Mouse (Mus musculus): ENCODE measurements around the gene Dok3.
"Not testable (repeated sequence)": the region's sequence is repeated elsewhere in the genome, so short reads cannot be mapped to it uniquely, and the experiment has no call there.

The Dok3 gene

GRCm38 (mm10) chr13:55529198-55529915 lies at the start of gene Dok3:
Gene Dok3 (minus strand): TSS chr13:55529296.
- DNase-seq (ENCODE audit: low read depth, low spot score): peak; percentile 79

GRCm38 (mm10) chr13:55578086-55578485 lies 49.0 kb upstream of the Dok3 start:
- no peak for DNase-seq (ENCODE audit: low read depth, low spot score)

GRCm38 (mm10) chr13:55576872-55577271 lies 47.8 kb upstream of the Dok3 start:
- DNase-seq (ENCODE audit: low read depth, low spot score): not testable (repeated sequence)

GRCm38 (mm10) chr13:55575932-55576331 lies 46.8 kb upstream of the Dok3 start:
- peak; percentile 34 for DNase-seq (ENCODE audit: low read depth, low spot score)

- DNase-seq (ENCODE audit: low read depth, low spot score): no peak
These were observed 45.2 kb upstream of the Dok3 start for GRCm38 (mm10) chr13:55574321-55574720.

- no peak for DNase-seq (ENCODE audit: low read depth, low spot score)
These were observed 44.3 kb upstream of the Dok3 start, which contains the start of gene Tmed9 for GRCm38 (mm10) chr13:55573432-55573831. Gene Tmed9 (plus strand): TSS chr13:55573732.

GRCm38 (mm10) chr13:55571977-55572376 lies 42.9 kb upstream of the Dok3 start:
- no peak for DNase-seq (ENCODE audit: low read depth, low spot score)

DNA sequence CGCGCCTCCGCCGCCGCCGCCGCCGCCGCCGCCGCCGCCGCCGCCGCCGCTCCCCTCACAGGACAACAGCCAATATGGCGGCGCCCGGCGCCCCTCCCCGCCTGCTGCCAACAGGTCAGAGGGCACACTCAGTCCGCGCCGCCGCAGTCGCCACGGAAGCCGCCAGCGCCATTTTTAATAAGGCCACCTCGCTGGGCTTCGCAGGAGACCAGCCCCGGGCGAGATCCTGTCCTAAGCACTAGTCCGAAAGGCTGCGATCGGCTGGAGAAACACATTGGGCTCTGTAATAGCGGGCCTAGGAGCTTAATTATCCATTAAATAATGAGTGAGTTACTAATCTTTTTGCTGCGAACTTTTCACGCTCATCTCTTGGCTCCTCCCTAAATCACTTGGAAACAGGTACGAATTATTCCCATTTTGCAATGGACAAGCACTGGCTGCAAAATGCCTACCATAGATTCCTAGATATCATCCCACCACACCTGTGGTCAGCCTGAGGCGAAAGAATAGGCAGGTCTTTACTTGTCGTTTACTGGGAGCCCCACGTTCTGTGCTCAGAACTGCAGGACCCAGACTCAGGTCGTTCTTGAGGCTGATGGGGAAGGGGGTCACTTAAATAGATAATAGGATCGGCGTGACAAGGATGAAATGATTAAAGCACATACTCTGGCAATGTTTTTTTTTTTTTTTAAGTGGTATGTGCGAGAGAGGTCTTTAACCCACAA lies 42.1 kb upstream of the Dok3 start, which contains the start of gene Fam193b:
TSS of gene Fam193b (minus strand) at position 94 of the 725 bp plus-strand sequence.
- peak; percentile 93 for DNase-seq (ENCODE audit: low read depth, low spot score)

DNA sequence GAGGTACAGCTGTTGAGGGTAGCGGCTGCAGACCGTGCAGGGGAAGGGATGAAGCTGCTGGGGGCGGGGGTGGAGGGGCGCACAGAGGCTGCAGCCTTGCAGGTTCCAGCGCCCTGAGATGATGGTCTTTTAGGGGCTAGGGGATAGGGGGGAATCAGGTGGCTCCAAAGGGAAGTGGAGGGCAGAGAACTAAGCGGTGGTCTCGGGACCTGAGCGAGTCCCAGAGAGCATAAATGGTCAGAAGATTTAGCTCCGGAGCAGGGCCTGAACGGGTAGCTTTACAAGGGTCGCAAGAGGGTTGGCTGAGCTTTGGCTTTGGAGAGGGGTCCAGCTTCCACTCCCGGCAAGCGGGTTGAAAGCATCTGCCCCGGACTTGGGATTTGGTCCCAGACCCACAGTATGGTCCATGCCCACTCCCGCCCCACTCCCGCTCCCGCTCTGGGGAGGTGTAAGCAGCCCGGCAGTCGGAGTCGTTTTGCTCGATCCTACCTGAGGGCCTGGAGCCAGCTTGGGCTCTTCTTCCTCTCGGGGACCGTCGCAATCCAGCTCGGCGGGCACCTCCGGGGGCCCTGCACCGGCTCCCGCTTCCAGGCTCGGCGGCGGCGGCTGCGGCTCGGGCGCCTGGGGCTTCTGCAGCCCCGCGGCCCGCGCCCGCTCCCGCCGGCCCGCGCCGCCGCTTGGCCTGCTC lies 41.3 kb upstream of the Dok3 start:
- peak; percentile 66 for DNase-seq (ENCODE audit: low read depth, low spot score)

DNA sequence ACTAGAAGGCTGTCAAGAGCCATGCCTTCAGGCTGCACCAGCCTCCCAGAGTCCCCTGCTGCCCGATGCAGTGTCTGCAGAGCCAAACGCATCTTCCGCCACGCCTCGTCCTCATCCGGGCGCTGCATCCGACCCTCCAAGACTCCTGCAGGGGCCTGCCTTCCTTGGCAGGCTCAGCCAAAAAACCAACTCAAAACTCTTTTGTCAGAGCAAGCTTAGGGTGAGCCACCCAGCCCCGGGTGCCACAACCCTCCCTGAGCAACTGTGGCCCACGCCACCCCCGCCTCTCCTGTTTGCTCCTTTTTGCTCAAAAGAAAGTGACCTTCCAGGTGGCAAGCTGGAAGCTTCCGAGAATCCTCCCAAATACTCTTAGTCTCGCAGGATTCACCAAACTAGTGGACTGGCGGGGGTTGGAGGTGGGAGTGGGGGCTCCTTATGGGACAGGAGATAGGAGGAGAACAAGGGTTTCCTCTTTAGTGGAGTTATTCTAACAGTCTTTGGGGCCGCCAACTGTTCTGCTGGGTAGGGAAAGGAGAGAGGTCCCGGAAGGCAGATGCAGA lies 40.7 kb upstream of the Dok3 start:
- no peak for DNase-seq (ENCODE audit: low read depth, low spot score)

GRCm38 (mm10) chr13:55568524-55568923 lies 39.4 kb upstream of the Dok3 start:
- not testable (repeated sequence) for DNase-seq (ENCODE audit: low read depth, low spot score)

- DNase-seq (ENCODE audit: low read depth, low spot score): no peak
These were observed 38.9 kb upstream of the Dok3 start for GRCm38 (mm10) chr13:55567949-55568348.

GRCm38 (mm10) chr13:55567001-55567400 lies 37.9 kb upstream of the Dok3 start:
- no peak for DNase-seq (ENCODE audit: low read depth, low spot score)

- no peak for DNase-seq (ENCODE audit: low read depth, low spot score)
These were observed 34.3 kb upstream of the Dok3 start for GRCm38 (mm10) chr13:55563266-55563879.

GRCm38 (mm10) chr13:55557499-55557898 lies 28.4 kb upstream of the Dok3 start:
- DNase-seq (ENCODE audit: low read depth, low spot score): no peak

DNA sequence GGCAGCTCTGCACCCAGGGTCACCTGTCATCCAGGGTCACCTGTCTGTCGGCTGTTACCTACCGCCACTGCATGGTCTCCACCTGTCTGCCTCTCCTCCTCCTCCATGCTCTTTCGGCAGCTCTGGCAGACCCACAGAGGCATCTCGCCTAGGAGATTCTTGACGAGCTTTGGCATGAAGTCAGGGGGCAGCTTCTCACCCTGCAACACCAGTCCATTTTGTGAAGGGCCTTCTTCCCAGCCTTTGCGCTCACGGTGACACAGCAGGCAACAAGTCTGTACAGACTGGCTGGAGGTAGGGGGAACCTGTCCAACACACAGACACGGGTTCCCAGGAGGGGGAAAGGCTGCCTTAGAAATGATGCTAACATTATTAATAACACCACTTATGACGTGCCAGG lies 26.8 kb upstream of the Dok3 start:
- no peak for DNase-seq (ENCODE audit: low read depth, low spot score)

DNA sequence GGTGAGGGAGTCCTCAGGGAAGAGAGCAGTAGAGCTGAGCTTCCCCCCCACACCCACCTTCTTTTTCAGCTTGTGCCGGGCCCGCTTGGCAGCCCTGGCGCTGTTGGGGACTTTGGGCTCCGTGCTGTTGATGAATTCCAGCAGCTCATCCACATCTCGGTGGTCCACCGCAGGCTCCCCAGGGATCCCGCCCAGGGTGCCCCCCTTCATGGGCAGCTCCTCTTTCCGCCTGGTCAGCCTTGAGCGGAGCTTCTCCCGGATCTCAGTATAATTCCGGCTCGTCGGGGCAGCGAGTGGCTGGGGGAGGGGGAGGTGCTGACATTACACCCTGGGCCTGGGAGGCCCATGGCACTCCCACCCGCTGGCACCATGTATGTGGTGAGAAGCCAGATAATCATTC lies 20.0 kb upstream of the Dok3 start:
- no peak for DNase-seq (ENCODE audit: low read depth, low spot score)

GRCm38 (mm10) chr13:55548426-55548825 lies 19.3 kb upstream of the Dok3 start:
- DNase-seq (ENCODE audit: low read depth, low spot score): no peak

GRCm38 (mm10) chr13:55547916-55548315 lies 18.8 kb upstream of the Dok3 start:
- no peak for DNase-seq (ENCODE audit: low read depth, low spot score)

GRCm38 (mm10) chr13:55544792-55545191 lies 15.7 kb upstream of the Dok3 start:
- no peak for DNase-seq (ENCODE audit: low read depth, low spot score)

DNA sequence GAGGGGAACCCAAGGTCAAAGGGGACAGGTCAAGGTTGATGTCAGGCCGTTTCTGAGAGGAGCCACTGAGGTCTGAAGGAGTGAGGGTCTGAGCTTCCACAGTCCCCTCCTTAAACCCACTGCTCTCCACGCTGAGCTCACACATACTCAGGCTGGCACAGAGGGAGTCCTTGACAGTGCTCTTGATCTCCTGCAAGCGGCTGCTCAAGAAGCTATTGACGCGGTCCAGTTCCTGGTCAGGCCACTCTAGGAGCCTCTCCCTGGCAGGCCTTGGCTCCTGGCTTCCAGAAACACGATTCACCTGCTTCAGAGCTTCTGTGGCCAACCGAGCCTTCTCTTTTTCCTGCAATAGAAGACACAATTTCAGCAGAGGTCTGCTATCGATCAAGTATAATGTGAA lies 14.4 kb upstream of the Dok3 start:
- DNase-seq (ENCODE audit: low read depth, low spot score): no peak

DNA sequence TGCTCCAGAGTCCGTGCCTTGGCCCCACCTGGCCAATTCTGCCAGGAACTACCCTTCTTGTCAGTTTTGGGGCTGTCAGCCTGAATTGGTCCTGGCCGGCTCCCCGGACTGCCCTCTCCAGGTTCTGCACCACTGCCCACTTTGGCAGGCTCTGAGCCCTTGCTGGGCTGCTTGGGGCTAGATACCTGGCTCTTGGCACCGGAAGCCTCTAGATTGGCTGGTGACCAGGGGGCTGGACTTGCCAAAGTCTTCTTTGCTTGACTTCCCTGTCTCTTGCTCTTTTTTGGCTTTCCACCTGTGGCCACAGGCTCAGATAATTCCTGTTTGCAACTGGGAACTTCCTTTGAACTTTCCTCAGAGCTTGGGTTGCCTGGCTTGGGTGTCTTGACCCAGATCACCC lies 13.8 kb upstream of the Dok3 start:
- DNase-seq (ENCODE audit: low read depth, low spot score): no peak
